Mouse (Mus musculus): ENCODE data around the gene Mrpl42. TPM values are rescaled to one million over a fixed set of nuclear protein-coding genes. Genes with fewer than 3 reads are reported as not detected.

Gene Mrpl42
- polyA plus RNA-seq, 1 experiment from 2014 or later = 233 TPM

DNA sequence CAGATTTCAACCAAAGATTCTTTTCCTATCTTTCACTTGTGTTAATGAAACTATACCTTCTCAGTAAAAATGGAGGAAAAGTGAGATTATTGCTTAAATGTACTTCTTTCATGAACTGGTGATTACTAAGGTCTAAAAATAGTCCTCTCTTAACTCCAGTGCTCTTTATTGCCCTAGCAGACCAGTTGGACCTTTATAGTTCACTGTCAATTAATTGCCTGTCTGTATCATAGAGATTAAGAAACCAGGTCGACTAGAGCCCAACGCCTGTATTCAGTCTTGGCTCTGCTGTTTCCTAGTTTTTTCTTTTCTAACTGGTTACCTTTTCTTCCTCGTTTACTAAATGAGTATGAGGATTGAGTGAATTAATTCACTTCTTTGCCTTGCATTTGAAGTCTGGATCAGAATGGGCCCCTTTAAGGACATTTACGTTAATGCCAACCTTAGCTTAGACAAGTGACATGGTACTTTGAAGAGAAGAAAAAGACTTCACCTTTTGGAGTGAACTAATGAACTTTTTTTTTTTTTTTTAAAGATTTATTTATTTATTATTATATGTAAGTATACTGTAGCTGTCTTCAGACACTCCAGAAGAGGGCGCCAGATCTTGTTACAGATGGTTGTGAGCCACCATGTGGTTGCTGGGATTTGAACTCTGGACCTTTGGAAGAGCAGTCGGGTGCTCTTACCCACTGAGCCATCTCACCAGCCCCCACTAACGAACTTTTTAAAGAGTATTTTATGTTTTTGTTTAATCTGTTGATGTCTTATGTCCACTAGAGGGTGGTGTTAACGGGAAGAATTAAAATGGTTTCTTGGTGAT lies 33.9 kb upstream of the Mrpl42 start:
- H3K36me3 ChIP-seq (ENCODE audit: control insufficient read depth, insufficient read depth) = no peaks in the 10 kb centered on the region
- H3K9me3 ChIP-seq (ENCODE audit: control insufficient read depth) = no peaks in the 10 kb centered on the region
- H3K27ac ChIP-seq (ENCODE audit: low read depth, low read length) = no peak overlapping the region
- ATAC-seq = no peak
- H3K4me1 ChIP-seq (replicated peaks; ENCODE audit: control insufficient read depth, insufficient read depth, low read length) = 0 out of 2 replicates have a peak, but pooled peaks cover 5% of the 10 kb centered on the region
- no peak overlapping the region for H3K4me3 ChIP-seq (ENCODE audit: low read depth, low read length)
- TF ChIP-seq CTCF (IDR thresholded peaks at IDR 0.05; ENCODE audit: low read depth) = peak; percentile 22
- no peaks in the 10 kb centered on the region for H3K27me3 ChIP-seq (replicated peaks; ENCODE audit: control insufficient read depth, insufficient read depth, low read length)
- 74% methylated on average over 8 of the region's 8 CpGs for WGBS
- no peak overlapping the region for H3K4me2 ChIP-seq (replicated peaks; ENCODE audit: low read depth)
- H3K9ac ChIP-seq (ENCODE audit: low read depth, low read length) = no peak overlapping the region

- ATAC-seq = no peak
Observed at GRCm38 (mm10) chr10:95533382-95533781, 31.6 kb upstream of the Mrpl42 start.

DNA sequence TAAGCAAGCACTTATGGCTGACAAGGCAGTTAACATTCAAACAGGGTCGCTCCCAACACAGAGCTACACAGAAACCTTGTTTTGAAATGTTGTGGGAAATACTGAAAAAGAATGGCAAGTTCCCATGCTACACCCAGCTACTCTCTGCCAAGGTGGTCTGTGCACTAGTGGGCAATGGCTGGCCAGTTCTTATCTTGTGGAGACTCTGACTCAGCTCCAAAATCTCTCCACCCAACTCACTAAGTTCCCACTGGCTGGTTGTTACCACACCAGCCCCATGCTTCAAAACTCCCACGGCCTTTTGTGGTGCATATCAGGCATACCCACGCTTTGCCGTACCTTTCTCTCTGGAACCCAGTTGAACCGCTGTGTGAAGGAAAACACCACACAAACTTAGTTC lies 31.2 kb upstream of the Mrpl42 start:
- Histone ChIP-seq H3K4me3 (ENCODE audit: low read depth, low read length) (no peak overlapping the region), H3K9me3 (ENCODE audit: control insufficient read depth) (no peaks in the 10 kb centered on the region), H3K27me3 (replicated peaks; ENCODE audit: control insufficient read depth, insufficient read depth, low read length) (no peaks in the 10 kb centered on the region), H3K9ac (ENCODE audit: low read depth, low read length) (no peak overlapping the region), H3K27ac (ENCODE audit: low read depth, low read length) (no peak overlapping the region), H3K4me2 (replicated peaks; ENCODE audit: low read depth) (no peak overlapping the region), H3K4me1 (replicated peaks; ENCODE audit: control insufficient read depth, insufficient read depth, low read length) (no peaks in the 10 kb centered on the region), H3K36me3 (ENCODE audit: control insufficient read depth, insufficient read depth) (no peaks in the 10 kb centered on the region)
- no peak for ATAC-seq
- TF ChIP-seq CTCF (IDR thresholded peaks at IDR 0.05; ENCODE audit: low read depth) = no peak
- WGBS = 94% methylated on average over 5 of the region's 5 CpGs

More at GRCm38 (mm10) chr10:95533382-95533781, 31.6 kb upstream of the Mrpl42 start:
- Histone ChIP-seq H3K27me3 (replicated peaks; ENCODE audit: control insufficient read depth, insufficient read depth, low read length) (no peaks in the 10 kb centered on the region), H3K4me2 (replicated peaks; ENCODE audit: low read depth) (no peak overlapping the region), H3K9ac (ENCODE audit: low read depth, low read length) (no peak overlapping the region), H3K27ac (ENCODE audit: low read depth, low read length) (no peak overlapping the region), H3K36me3 (ENCODE audit: control insufficient read depth, insufficient read depth) (no peaks in the 10 kb centered on the region), H3K9me3 (ENCODE audit: control insufficient read depth) (no peaks in the 10 kb centered on the region), H3K4me3 (ENCODE audit: low read depth, low read length) (no peak overlapping the region), H3K4me1 (replicated peaks; ENCODE audit: control insufficient read depth, insufficient read depth, low read length) (no peaks in the 10 kb centered on the region)
- no peak for TF ChIP-seq CTCF (IDR thresholded peaks at IDR 0.05; ENCODE audit: low read depth)
- 88% methylated on average over 7 of the region's 7 CpGs for WGBS

GRCm38 (mm10) chr10:95530551-95531121 lies 28.9 kb upstream of the Mrpl42 start:
- H3K4me1 ChIP-seq (replicated peaks; ENCODE audit: control insufficient read depth, insufficient read depth, low read length) = no peaks in the 10 kb centered on the region
- no peaks in the 10 kb centered on the region for H3K36me3 ChIP-seq (ENCODE audit: control insufficient read depth, insufficient read depth)
- no peak overlapping the region for H3K4me3 ChIP-seq (ENCODE audit: low read depth, low read length)
- ATAC-seq = no peak
- no peak overlapping the region for H3K9ac ChIP-seq (ENCODE audit: low read depth, low read length)
- 75% methylated on average over 2 of the region's 2 CpGs for WGBS
- H3K4me2 ChIP-seq (replicated peaks; ENCODE audit: low read depth) = no peak overlapping the region
- H3K9me3 ChIP-seq (ENCODE audit: control insufficient read depth) = no peaks in the 10 kb centered on the region
- TF ChIP-seq CTCF (IDR thresholded peaks at IDR 0.05; ENCODE audit: low read depth) = no peak
- no peak overlapping the region for H3K27ac ChIP-seq (ENCODE audit: low read depth, low read length)
- no peaks in the 10 kb centered on the region for H3K27me3 ChIP-seq (replicated peaks; ENCODE audit: control insufficient read depth, insufficient read depth, low read length)

GRCm38 (mm10) chr10:95526495-95527122 lies 24.9 kb upstream of the Mrpl42 start:
- 80% methylated on average over 5 of the region's 5 CpGs for WGBS
- Histone ChIP-seq H3K4me3 (ENCODE audit: low read depth, low read length) (no peak overlapping the region), H3K9me3 (ENCODE audit: control insufficient read depth) (no peaks in the 10 kb centered on the region), H3K4me1 (replicated peaks; ENCODE audit: control insufficient read depth, insufficient read depth, low read length) (no peaks in the 10 kb centered on the region), H3K4me2 (replicated peaks; ENCODE audit: low read depth) (no peak overlapping the region), H3K9ac (ENCODE audit: low read depth, low read length) (no peak overlapping the region), H3K27me3 (replicated peaks; ENCODE audit: control insufficient read depth, insufficient read depth, low read length) (no peaks in the 10 kb centered on the region), H3K36me3 (ENCODE audit: control insufficient read depth, insufficient read depth) (no peaks in the 10 kb centered on the region), H3K27ac (ENCODE audit: low read depth, low read length) (no peak overlapping the region)
- TF ChIP-seq CTCF (IDR thresholded peaks at IDR 0.05; ENCODE audit: low read depth) = no peak
- no peak for ATAC-seq

- H3K4me1 ChIP-seq (replicated peaks; ENCODE audit: control insufficient read depth, insufficient read depth, low read length) = no peaks in the 10 kb centered on the region
- H3K4me3 ChIP-seq (ENCODE audit: low read depth, low read length) = no peak overlapping the region
- no peak overlapping the region for H3K9ac ChIP-seq (ENCODE audit: low read depth, low read length)
- ATAC-seq = no peak
- TF ChIP-seq CTCF (IDR thresholded peaks at IDR 0.05; ENCODE audit: low read depth) = no peak
- no peaks in the 10 kb centered on the region for H3K27me3 ChIP-seq (replicated peaks; ENCODE audit: control insufficient read depth, insufficient read depth, low read length)
- H3K36me3 ChIP-seq (ENCODE audit: control insufficient read depth, insufficient read depth) = no peaks in the 10 kb centered on the region
- 79% methylated on average over 5 of the region's 5 CpGs for WGBS
- no peaks in the 10 kb centered on the region for H3K9me3 ChIP-seq (ENCODE audit: control insufficient read depth)
- no peak overlapping the region for H3K27ac ChIP-seq (ENCODE audit: low read depth, low read length)
- H3K4me2 ChIP-seq (replicated peaks; ENCODE audit: low read depth) = no peak overlapping the region
Observed at GRCm38 (mm10) chr10:95525871-95526270, 24.1 kb upstream of the Mrpl42 start.

Data from intestine, postnatal 0 days (tissue).